Mouse (Mus musculus) olfactory bulb, adult 2 months (tissue): ENCODE measurements at regions not wholly inside any gene's neighbourhood (a gene's known extent, or its start where the extent isn't known, plus 50 kb on each side); places are given as distances from the start of the nearest gene placed in this dataset.

Experiments used
- CTCF ChIP-seq: fragments of 200-500 bp; IDR thresholded peaks from 2 replicates; pipeline ENCODE4 v1.5.1; 2012; ENCODE audit warnings: low read depth, mild to moderate bottlenecking, low read length, moderate library complexity; ENCODE audit not compliant: insufficient read depth
- POLR2A ChIP-seq: fragments of 200-500 bp; IDR thresholded peaks from 2 replicates; pipeline ENCODE4 v1.6.1; 2012; ENCODE audit warnings: mild to moderate bottlenecking, low read depth, low read length, moderate library complexity; ENCODE audit not compliant: insufficient read depth

DNA sequence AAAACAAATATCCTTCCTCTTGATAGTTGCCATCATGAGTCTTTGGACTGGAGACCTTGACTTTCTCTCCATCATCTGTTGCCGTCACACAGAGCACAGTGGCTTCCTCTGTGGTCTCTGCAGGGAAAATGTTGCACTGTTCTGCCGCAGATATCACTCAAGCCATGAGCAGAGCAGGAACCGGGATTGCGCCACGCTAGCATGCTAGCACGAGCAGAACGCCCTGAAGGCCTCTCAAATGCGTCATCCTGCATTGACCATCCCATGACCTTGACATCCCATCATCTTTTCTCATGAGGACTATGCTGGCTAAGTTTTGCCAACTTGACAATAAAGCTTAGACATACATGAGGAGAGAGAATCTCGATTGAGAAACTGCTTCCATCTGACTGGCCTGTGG is 134.6 kb upstream of the Thbs1 start:
- TF ChIP-seq CTCF (no peak), POLR2A (no peak)
